Mouse (Mus musculus) CH12.LX (cell line): ENCODE data around the gene Chuk. TPM values are rescaled to one million over a fixed set of nuclear protein-coding genes. Genes with fewer than 3 reads are reported as not detected.

ENCODE experiments used
- DNase-seq: peaks from one replicate; pipeline ENCODE4 v3.0.0-alpha.2; 2013; ENCODE audit errors: extremely low read depth
- H3K27ac ChIP-seq: 2 replicates; pipeline ENCODE4 v1.5.1; 2012; ENCODE audit warnings: low read depth, mild to moderate bottlenecking, control low read depth, moderate library complexity; ENCODE audit not compliant: insufficient read depth
- H3K27me3 ChIP-seq: replicated peaks from 2 replicates; pipeline ENCODE3; 2012; ENCODE audit warnings: inconsistent platforms
- H3K36me3 ChIP-seq, 2 experiments: replicated peaks in 1 of 2; 2 replicates each; pipeline versions ENCODE3 to v1.6.1; 2012; ENCODE audit warnings: inconsistent platforms in 1 of 2, low read length in 1 of 2, mild to moderate bottlenecking in 1 of 2, mixed read lengths in 1 of 2, moderate library complexity in 1 of 2; ENCODE audit not compliant: control insufficient read depth in 1 of 2, insufficient read depth in 1 of 2
- H3K4me1 ChIP-seq, 2 experiments: 2 replicates each; pipeline ENCODE4 v1.6.1; 2012; ENCODE audit warnings: inconsistent platforms in 1 of 2, moderate library complexity in 1 of 2; ENCODE audit not compliant: insufficient read depth in 2 of 2, control insufficient read depth in 1 of 2
- H3K4me2 ChIP-seq: 2 replicates; pipeline ENCODE4 v1.6.1; 2012; ENCODE audit warnings: low read depth, mild to moderate bottlenecking, control low read depth; ENCODE audit not compliant: poor library complexity, insufficient read depth, severe bottlenecking
- H3K4me3 ChIP-seq, 3 experiments: fragments of 150-350 bp in 1 of 3; sonication (generic) in 1 of 3; replicated peaks in 1 of 3; 2 replicates each; pipeline versions ENCODE3 to v1.5.1; 2011 to 2012; ENCODE audit warnings: low read depth in 2 of 3, low read length in 2 of 3, mild to moderate bottlenecking in 2 of 3, moderate library complexity in 2 of 3, control low read depth in 1 of 3, improper control_type of control experiment in 1 of 3, inconsistent platforms in 1 of 3, mixed read lengths in 1 of 3; ENCODE audit not compliant: poor library complexity in 1 of 3
- H3K79me2 ChIP-seq: replicated peaks from 2 replicates; pipeline ENCODE4 v1.6.1; 2012; ENCODE audit warnings: mild to moderate bottlenecking, moderate library complexity; ENCODE audit not compliant: control insufficient read depth, poor library complexity, insufficient read depth, severe bottlenecking; ENCODE audit errors: extremely low read depth
- H3K9ac ChIP-seq: 2 replicates; pipeline ENCODE4 v1.6.1; 2012; ENCODE audit warnings: low read depth, mild to moderate bottlenecking, control low read depth, moderate library complexity; ENCODE audit not compliant: insufficient read depth
- H3K9me3 ChIP-seq: replicated peaks from 2 replicates; pipeline ENCODE3; 2012; ENCODE audit warnings: low read length, inconsistent platforms, mixed read lengths
- BHLHE40 ChIP-seq: IDR thresholded peaks from 2 replicates; pipeline ENCODE4 v1.6.1; 2011; ENCODE audit warnings: mild to moderate bottlenecking, low read depth, low read length, improper control_type of control experiment
- CHD1 ChIP-seq: IDR thresholded peaks from 2 replicates; pipeline ENCODE4 v1.6.1; 2012; ENCODE audit warnings: low read depth, low read length, improper control_type of control experiment, inconsistent platforms
- CHD2 ChIP-seq: IDR thresholded peaks from 2 replicates; pipeline ENCODE4 v1.6.1; 2011; ENCODE audit warnings: low read length, improper control_type of control experiment
- ELF1 ChIP-seq: IDR thresholded peaks from 2 replicates; pipeline ENCODE4 v1.6.1; 2014; ENCODE audit warnings: low read depth, mild to moderate bottlenecking, inconsistent platforms, low read length, improper control_type of control experiment
- EP300 ChIP-seq: IDR thresholded peaks from 2 replicates; pipeline ENCODE4 v1.6.1; 2011; ENCODE audit warnings: low read length, improper control_type of control experiment
- ETS1 ChIP-seq: conservative IDR thresholded peaks from 2 replicates; pipeline ENCODE4 v1.6.1; 2012; ENCODE audit warnings: low read depth, mild to moderate bottlenecking, inconsistent platforms, low read length, improper control_type of control experiment, moderate library complexity
- GABPA ChIP-seq: IDR thresholded peaks from 2 replicates; pipeline ENCODE4 v1.6.1; 2012; ENCODE audit warnings: low read depth, low read length, improper control_type of control experiment, inconsistent platforms; ENCODE audit not compliant: insufficient replicate concordance
- IRF4 ChIP-seq: IDR thresholded peaks from 2 replicates; pipeline ENCODE4 v1.6.1; 2014; ENCODE audit warnings: low read depth, mild to moderate bottlenecking, inconsistent platforms, low read length, improper control_type of control experiment
- JUN ChIP-seq: IDR thresholded peaks from 2 replicates; pipeline ENCODE4 v1.6.1; 2011; ENCODE audit warnings: low read depth, mild to moderate bottlenecking, low read length, improper control_type of control experiment, moderate library complexity; ENCODE audit not compliant: insufficient read depth
- KAT2A ChIP-seq: IDR thresholded peaks from 2 replicates; pipeline ENCODE4 v1.6.1; 2012; ENCODE audit warnings: low read length, improper control_type of control experiment, inconsistent platforms; ENCODE audit not compliant: insufficient replicate concordance
- MAX ChIP-seq: IDR thresholded peaks from 2 replicates; pipeline ENCODE4 v1.6.1; 2011; ENCODE audit warnings: low read length, improper control_type of control experiment
- MAZ ChIP-seq: IDR thresholded peaks from 2 replicates; pipeline ENCODE4 v1.6.1; 2012; ENCODE audit warnings: low read depth, mild to moderate bottlenecking, inconsistent platforms, low read length, improper control_type of control experiment, moderate library complexity
- MEF2A ChIP-seq: IDR thresholded peaks from 2 replicates; pipeline ENCODE4 v1.6.1; 2014; ENCODE audit warnings: low read depth, mild to moderate bottlenecking, inconsistent platforms, low read length, improper control_type of control experiment, borderline replicate concordance
- MXI1 ChIP-seq: IDR thresholded peaks from 2 replicates; pipeline ENCODE4 v1.6.1; 2011; ENCODE audit warnings: mild to moderate bottlenecking, low read depth, low read length, improper control_type of control experiment
- MYC ChIP-seq: IDR thresholded peaks from 2 replicates; pipeline ENCODE4 v1.6.1; 2011; ENCODE audit warnings: low read depth, mild to moderate bottlenecking, improper control_type of control experiment, low read length
- NELFE ChIP-seq: IDR thresholded peaks from 2 replicates; pipeline ENCODE4 v1.6.1; 2011; ENCODE audit warnings: low read depth, low read length, improper control_type of control experiment
- NRF1 ChIP-seq: IDR thresholded peaks from 2 replicates; pipeline ENCODE4 v1.6.1; 2014; ENCODE audit warnings: low read depth, mild to moderate bottlenecking, inconsistent platforms, low read length, improper control_type of control experiment, moderate library complexity
- PAX5 ChIP-seq: IDR thresholded peaks from 2 replicates; pipeline ENCODE4 v1.6.1; 2012; ENCODE audit warnings: low read length, inconsistent platforms, mixed read lengths
- POLR2A ChIP-seq: IDR thresholded peaks from 2 replicates; pipeline ENCODE4 v1.6.1; 2011; ENCODE audit warnings: low read depth, mild to moderate bottlenecking, improper control_type of control experiment, low read length
- POLR2AphosphoS2 ChIP-seq: IDR thresholded peaks from 2 replicates; pipeline ENCODE4 v1.6.1; 2011; ENCODE audit warnings: low read depth, low read length, improper control_type of control experiment
- RAD21 ChIP-seq: IDR thresholded peaks from 2 replicates; pipeline ENCODE4 v1.6.1; 2011; ENCODE audit warnings: low read depth, mild to moderate bottlenecking, low read length, improper control_type of control experiment, moderate library complexity
- RCOR1 ChIP-seq: conservative IDR thresholded peaks from 2 replicates; pipeline ENCODE4 v1.6.1; 2012; ENCODE audit warnings: low read depth, mild to moderate bottlenecking, inconsistent platforms, low read length, improper control_type of control experiment
- SIN3A ChIP-seq: IDR thresholded peaks from 2 replicates; pipeline ENCODE4 v1.6.1; 2012; ENCODE audit warnings: low read length, improper control_type of control experiment, inconsistent platforms
- TBP ChIP-seq: conservative IDR thresholded peaks from 2 replicates; pipeline ENCODE4 v1.6.1; 2011; ENCODE audit warnings: low read depth, low read length, improper control_type of control experiment
- TCF12 ChIP-seq: IDR thresholded peaks from 2 replicates; pipeline ENCODE4 v1.6.1; 2014; ENCODE audit warnings: low read depth, mild to moderate bottlenecking, inconsistent platforms, low read length, improper control_type of control experiment
- UBTF ChIP-seq: IDR thresholded peaks from 2 replicates; pipeline ENCODE4 v1.6.1; 2012; ENCODE audit warnings: low read depth, mild to moderate bottlenecking, inconsistent platforms, low read length, improper control_type of control experiment, moderate library complexity
- USF1 ChIP-seq: IDR thresholded peaks from 2 replicates; pipeline ENCODE4 v1.6.1; 2014; ENCODE audit warnings: low read depth, mild to moderate bottlenecking, inconsistent platforms, low read length, improper control_type of control experiment
- USF2 ChIP-seq: conservative IDR thresholded peaks from 2 replicates; pipeline ENCODE4 v1.6.1; 2011; ENCODE audit warnings: low read depth, low read length, improper control_type of control experiment
- ZKSCAN1 ChIP-seq: IDR thresholded peaks from 2 replicates; pipeline ENCODE4 v1.6.1; 2012; ENCODE audit warnings: low read depth, inconsistent platforms, low read length, improper control_type of control experiment, borderline replicate concordance
- ZMIZ1 ChIP-seq: IDR thresholded peaks from 2 replicates; pipeline ENCODE4 v1.6.1; 2012; ENCODE audit warnings: low read depth, mild to moderate bottlenecking, inconsistent platforms, low read length, improper control_type of control experiment
- ZNF384 ChIP-seq: IDR thresholded peaks from 2 replicates; pipeline ENCODE4 v1.6.1; 2012; ENCODE audit warnings: low read depth, low read length, improper control_type of control experiment, inconsistent platforms
- dilution Hi-C: fragments of 300-500 bp; cut with MboI; formaldehyde crosslinking; loops from 2 replicates; pipeline ENCODE4 v1.14.3; 2020; ENCODE audit warnings: low sequenced_read_pairs; ENCODE audit not compliant: extremely low pct_unique_long_range_greater_than_20kb, extremely low pct_ligation_motif_present
- in situ Hi-C: fragments of 300-500 bp; cut with MboI; formaldehyde crosslinking; loops from 3 replicates; pipeline ENCODE4 v1.14.3; 2019; ENCODE audit warnings: low sequenced_read_pairs, low pct_ligation_motif_present, low pct_unique_long_range_greater_than_20kb, mixed read lengths
- polyA plus RNA-seq: library from polyadenylated mRNA; unstranded; fragments of >175 nt; gene quantifications from 2 replicates; pipeline ENCODE4 v1.2.1, GENCODE M21; 2012; ENCODE audit warnings: low read depth; ENCODE audit not compliant: insufficient read length
- total RNA-seq, 2 experiments: library from RNA; depleted of rRNA; stranded (reverse); fragments of 300-350 nt in 1 of 2; fragments of >200 nt in 1 of 2; gene quantifications; 2 replicates each; pipeline ENCODE4 v1.2.3; 2012 to 2014

Gene Chuk
- total and polyA plus RNA-seq, 3 experiments = 36.9 to 82.4 (median 42.7) TPM

GRCm38 (mm10) chr19:44068232-44068631 is 39.0 kb downstream of the Chuk start:
- H3K4me2 ChIP-seq = peak overlapping the region; percentile 83
- TF ChIP-seq CHD2 (no peak), TCF12 (no peak), ZMIZ1 (no peak), MAZ (no peak), EP300 (peak; percentile 29; the same call in 1 of the 2 replicates), IRF4 (peak; percentile 31; the same call in 1 of the 2 replicates), SIN3A (0 out of 2 replicates have a peak, but pooled peaks have one; percentile 12), MAX (no peak)
- H3K27ac ChIP-seq = no peak overlapping the region
- dilution Hi-C loops (no loop called here), in situ Hi-C loops (no loop called here)
- H3K9ac ChIP-seq = peak overlapping the region; percentile 67
- no peaks in the 10 kb centered on the region for H3K9me3 ChIP-seq
- no peak for DNase-seq
- H3K4me1 ChIP-seq = peaks cover 3 to 44% of the 10 kb centered on the region in 2 experiments; a peak in 3 of 4 replicates
- no peaks in the 10 kb centered on the region for H3K27me3 ChIP-seq
- H3K36me3 ChIP-seq = peaks cover 9 to 38% of the 10 kb centered on the region in 2 experiments
- peaks cover 8% of the 10 kb centered on the region for H3K79me2 ChIP-seq
- peak overlapping the region; percentile 80 to 84 (median 84) for H3K4me3 ChIP-seq

- Histone ChIP-seq H3K4me3 (peak overlapping the region; percentile 56 to 84 (median 84)), H3K9me3 (no peaks in the 10 kb centered on the region), H3K36me3 (peaks cover 9 to 37% of the 10 kb centered on the region in 2 experiments), H3K4me1 (peaks cover 3 to 44% of the 10 kb centered on the region in 2 experiments; a peak in 3 of 4 replicates), H3K9ac (peak overlapping the region; percentile 67), H3K4me2 (peak overlapping the region; percentile 83), H3K79me2 (peaks cover 8% of the 10 kb centered on the region), H3K27me3 (no peaks in the 10 kb centered on the region), H3K27ac (peak overlapping the region; percentile 81)
- dilution Hi-C loops (no loop called here), in situ Hi-C loops (no loop called here)
- DNase-seq = peak; percentile 72
- TF ChIP-seq IRF4 = peak; percentile 97
- TF ChIP-seq ELF1 = no peak
- no peak for TF ChIP-seq NRF1
- TF ChIP-seq RAD21 = no peak
- TF ChIP-seq CHD2 = no peak
- TF ChIP-seq MEF2A = no peak; the same call in 1 of the 2 replicates
- no peak for TF ChIP-seq PAX5
- no peak for TF ChIP-seq ZNF384
- no peak for TF ChIP-seq NELFE
- TF ChIP-seq ZKSCAN1 = no peak
- TF ChIP-seq RCOR1 = 0 out of 2 replicates have a peak, but pooled peaks have one; percentile 28
- TF ChIP-seq ZMIZ1 = no peak
- peak; percentile 68 for TF ChIP-seq TBP
- TF ChIP-seq GABPA = no peak
- no peak for TF ChIP-seq USF2
- TF ChIP-seq ETS1 = peak; percentile 87
- peak; percentile 89 for TF ChIP-seq BHLHE40
- TF ChIP-seq POLR2AphosphoS2 = no peak
- TF ChIP-seq KAT2A = no peak
- 0 out of 2 replicates have a peak, but pooled peaks have one; percentile 33 for TF ChIP-seq MYC
- no peak for TF ChIP-seq USF1
- peak; percentile 61 for TF ChIP-seq MXI1
- TF ChIP-seq CHD1 = no peak; the same call in 1 of the 2 replicates
- TF ChIP-seq JUN = no peak; the same call in 1 of the 2 replicates
- TF ChIP-seq UBTF = no peak
- TF ChIP-seq SIN3A = peak; percentile 97
- no peak for TF ChIP-seq POLR2A
Observed at GRCm38 (mm10) chr19:44067323-44068049, 39.8 kb downstream of the Chuk start.
